Mouse (Mus musculus) naive thymus-derived CD4-positive, alpha-beta T cell, adult 5 months (primary cell): Measurements from ENCODE around the gene Olfr262. TPM values are rescaled to one million over a fixed set of nuclear protein-coding genes. Genes with fewer than 3 reads are reported as not detected.

Experiments used
- polyA plus RNA-seq: library from polyadenylated mRNA; unstranded; fragments of 100-300 nt; shearing (Covaris generic); gene quantifications from one replicate; pipeline ENCODE4 v1.2.1, GENCODE M21; 2017

Olfr262 gene
- polyA plus RNA-seq = not detected

GRCm38 (mm10) chr19:12241559-12241958, at the start of gene Olfr262:
TSS of gene Olfr262 (minus strand) at chr19:12241659.

DNA sequence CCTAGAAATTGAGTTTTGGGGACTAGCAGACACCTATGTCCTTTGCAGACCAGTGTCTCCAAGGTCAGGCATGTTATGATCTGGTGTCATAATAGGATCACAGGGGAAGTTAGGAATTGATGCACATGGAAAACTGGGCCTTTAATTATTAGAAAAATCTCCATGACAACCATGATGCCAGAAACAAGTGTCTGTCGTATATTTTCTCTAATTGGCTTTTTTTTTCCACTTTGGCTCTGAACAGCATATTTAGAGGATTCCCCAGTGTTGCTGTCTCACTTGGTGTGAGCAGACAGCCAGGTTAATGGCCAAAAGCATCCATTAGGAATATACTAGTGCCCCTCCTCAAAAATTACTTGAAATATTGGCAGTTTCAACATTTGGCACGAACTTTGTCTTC, 38.1 kb upstream of the Olfr262 start, which contains the start of gene Olfr1434:
Olfr1434 (plus strand) TSS at position 301 of the 400 bp plus-strand sequence.

DNA sequence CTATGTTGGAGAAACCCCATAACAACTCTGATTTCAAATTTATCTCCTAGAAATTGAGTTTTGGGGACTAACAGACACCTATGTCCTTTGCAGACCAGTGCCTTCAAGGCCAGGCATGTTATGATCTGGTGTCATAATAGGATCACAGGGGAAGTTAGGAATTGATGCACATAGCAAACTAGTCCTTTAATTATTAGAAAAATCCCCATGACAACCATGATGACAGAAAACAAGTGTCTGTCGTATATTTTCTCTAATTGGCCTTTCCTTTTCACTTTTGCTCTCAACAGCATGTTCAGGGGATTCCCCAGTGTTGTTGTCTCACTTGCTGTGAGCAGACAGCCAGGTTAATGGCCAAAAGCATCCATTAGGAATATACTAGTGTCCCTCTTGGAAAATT, 19.3 kb upstream of the Olfr262 start, which contains the start of gene Olfr235:
Olfr235 (plus strand) TSS at position 301 of the 400 bp plus-strand sequence.

GRCm38 (mm10) chr19:12232496-12232895, 9.0 kb downstream of the Olfr262 start, which contains the start of gene Olfr1432:
TSS of gene Olfr1432 (minus strand) at chr19:12232596.

GRCm38 (mm10) chr19:12200334-12200733, 41.1 kb downstream of the Olfr262 start, which contains the start of gene Olfr1431:
TSS of gene Olfr1431 (plus strand) at chr19:12200634.

Other genes starting within 250 kb of the Olfr262 start
- gene Olfr1423, start 200.3 kb downstream of the Olfr262 start, polyA plus RNA-seq = not detected
- gene Olfr1424, start 179.0 kb downstream of the Olfr262 start, polyA plus RNA-seq = not detected
- not detected for gene Olfr1425, start 163.9 kb downstream of the Olfr262 start, polyA plus RNA-seq
- not detected for gene Olfr1426, start 149.6 kb downstream of the Olfr262 start, polyA plus RNA-seq
- not detected for gene Olfr1427, start 138.3 kb downstream of the Olfr262 start, polyA plus RNA-seq
- gene Olfr1428, start 125.8 kb downstream of the Olfr262 start, polyA plus RNA-seq = not detected
- gene Olfr76, start 118.5 kb downstream of the Olfr262 start, polyA plus RNA-seq = not detected
- 0.11 TPM for gene Olfr1555-ps1, start 71.5 kb downstream of the Olfr262 start, polyA plus RNA-seq
- gene Olfr1431, start 41.0 kb downstream of the Olfr262 start, polyA plus RNA-seq = not detected
- not detected for gene Olfr1432, start 9.1 kb downstream of the Olfr262 start, polyA plus RNA-seq
- gene Olfr235, start 19.4 kb upstream of the Olfr262 start, polyA plus RNA-seq = 0.10 TPM
- not detected for gene Olfr1434, start 38.2 kb upstream of the Olfr262 start, polyA plus RNA-seq
- gene Olfr1436, start 57.5 kb upstream of the Olfr262 start, polyA plus RNA-seq = not detected
- gene Olfr1437, start 83.4 kb upstream of the Olfr262 start, polyA plus RNA-seq = not detected
- not detected for gene Olfr1438-ps1, start 94.3 kb upstream of the Olfr262 start, polyA plus RNA-seq
- gene Olfr1440, start 145.6 kb upstream of the Olfr262 start, polyA plus RNA-seq = not detected
- not detected for gene Olfr1441, start 175.8 kb upstream of the Olfr262 start, polyA plus RNA-seq
- gene Pfpl, start 186.2 kb upstream of the Olfr262 start, polyA plus RNA-seq = not detected
- not detected for gene Mpeg1, start 219.1 kb upstream of the Olfr262 start, polyA plus RNA-seq